21 mouse cellular contexts compared by ENCODE assay signal in genomic region chr7:137065408-137065807, GRCm38 (mm10).
DNase-seq lines count a peak whose midpoint lies in the region; ATAC-seq and TF ChIP-seq lines count a peak whose summit lies in the region.
"Had no signal": no experiment of that assay in that cellular context is flagged by ENCODE, and none has a peak within 500 bp of the region (broad histone marks: within the 10 kb centered on the region; RNA-seq: fewer than 3 reads in every experiment).

No protein-coding gene starts in this region.

- H3K4me3 ChIP-seq in heart, postnatal 0 days (ENCODE audit: low read depth, low read length), result no peak overlapping the region
- no peak overlapping the region for H3K4me3 ChIP-seq in heart, embryonic 12.5 days
- H3K4me3 ChIP-seq in lung, postnatal 0 days (ENCODE audit: low read depth, low read length), result no peak overlapping the region
- H3K4me3 ChIP-seq in stomach, postnatal 0 days (ENCODE audit: low read depth, low read length), result no peak overlapping the region
- H3K4me3 ChIP-seq: embryonic facial prominence, embryonic 10.5 days; embryonic facial prominence, embryonic 12.5 days; forebrain, embryonic 13.5 days; forebrain, embryonic 15.5 days had no signal

- ATAC-seq in heart, postnatal 0 days (ENCODE audit: insufficient read depth, low read depth), result peak; percentile 34; the same call in 1 of the 2 replicates
- no peak for ATAC-seq in heart, embryonic 12.5 days (ENCODE audit: insufficient number of reproducible peaks, low FRiP score)
- no peak for ATAC-seq in lung, postnatal 0 days
- ATAC-seq in stomach, postnatal 0 days (ENCODE audit: low FRiP score, low TSS enrichment), result peak; percentile 70
- ATAC-seq: activated CD4-positive, CD25-positive, alpha-beta regulatory T cell, adult 4 months; forebrain, embryonic 13.5 days; forebrain, embryonic 15.5 days; forebrain, postnatal 0 days; Patski had no signal

- no peaks in the 10 kb centered on the region for H3K36me3 ChIP-seq in heart, postnatal 0 days (replicated peaks; ENCODE audit: control insufficient read depth, insufficient read depth, low read length)
- H3K36me3 ChIP-seq in heart, embryonic 12.5 days, result no peaks in the 10 kb centered on the region
- no peaks in the 10 kb centered on the region for H3K36me3 ChIP-seq in lung, postnatal 0 days (ENCODE audit: insufficient read depth, low read length)
- no peaks in the 10 kb centered on the region for H3K36me3 ChIP-seq in stomach, postnatal 0 days (ENCODE audit: control insufficient read depth, insufficient read depth, low read length)
- H3K36me3 ChIP-seq: embryonic facial prominence, embryonic 10.5 days; embryonic facial prominence, embryonic 12.5 days; forebrain, embryonic 15.5 days; G1E had no signal

- 47% methylated on average over 5 of the region's 5 CpGs for WGBS in heart, postnatal 0 days
- 61% methylated on average over 5 of the region's 5 CpGs for WGBS in heart, embryonic 12.5 days
- 70% methylated on average over 5 of the region's 5 CpGs for whole genome bisulfite sequencing in lung, postnatal 0 days
- 78% methylated on average over 5 of the region's 5 CpGs for WGBS in stomach, postnatal 0 days

- no peak overlapping the region for H3K27ac ChIP-seq in heart, postnatal 0 days (ENCODE audit: low read depth)
- no peak overlapping the region for H3K27ac ChIP-seq in heart, embryonic 12.5 days (ENCODE audit: poor library complexity, severe bottlenecking)
- no peak overlapping the region for H3K27ac ChIP-seq in lung, postnatal 0 days (ENCODE audit: low read length)
- no peak overlapping the region for H3K27ac ChIP-seq in stomach, postnatal 0 days (replicated peaks)
- H3K27ac ChIP-seq: embryonic facial prominence, embryonic 10.5 days; embryonic facial prominence, embryonic 12.5 days; forebrain, embryonic 13.5 days; forebrain, embryonic 15.5 days had no signal

- no peak for TF ChIP-seq EP300 in heart, postnatal 0 days (IDR thresholded peaks at IDR 0.05; ENCODE audit: low read depth)
- TF ChIP-seq EP300 in lung, postnatal 0 days (IDR thresholded peaks at IDR 0.05), result no peak
- TF ChIP-seq EP300 in stomach, postnatal 0 days (optimal IDR thresholded peaks at IDR 0.05), result no peak

- no peaks in the 10 kb centered on the region for H3K9me3 ChIP-seq in heart, postnatal 0 days (replicated peaks; ENCODE audit: control insufficient read depth, low read length)
- H3K9me3 ChIP-seq in heart, embryonic 12.5 days (replicated peaks), result no peaks in the 10 kb centered on the region
- no peaks in the 10 kb centered on the region for H3K9me3 ChIP-seq in lung, postnatal 0 days (ENCODE audit: low read length)
- H3K9me3 ChIP-seq in stomach, postnatal 0 days (ENCODE audit: control insufficient read depth, low read length), result no peaks in the 10 kb centered on the region
- H3K9me3 ChIP-seq: embryonic facial prominence, embryonic 10.5 days; embryonic facial prominence, embryonic 12.5 days; forebrain, embryonic 13.5 days; forebrain, embryonic 15.5 days had no signal

- no peak for DNase-seq in heart, postnatal 0 days (ENCODE audit: low spot score)
- peak; percentile 8 for DNase-seq in lung, postnatal 0 days (ENCODE audit: low spot score)
- DNase-seq in lung, postnatal 25 days (ENCODE audit: low spot score), result no peak
- no peak for DNase-seq in stomach, postnatal 0 days (ENCODE audit: low spot score)
- no peak for DNase-seq in cerebellum, postnatal 10 days
- DNase-seq: adrenal gland, postnatal 10 days; adrenal gland, postnatal 25 days; cerebellum, adult 11 months; cerebellum, adult 18-20 months; cerebellum, adult 8-10 months; cerebellum, adult 9-11 months; cerebellum, postnatal 25 days; forebrain, postnatal 0 days had no signal

- no peak for TF ChIP-seq CTCF in heart, postnatal 0 days (IDR thresholded peaks at IDR 0.05; ENCODE audit: low read depth)
- no peak for TF ChIP-seq CTCF in lung, postnatal 0 days (IDR thresholded peaks at IDR 0.05)
- TF ChIP-seq CTCF in stomach, postnatal 0 days (IDR thresholded peaks at IDR 0.05; ENCODE audit: low read depth), result no peak

- no peak overlapping the region for H3K9ac ChIP-seq in heart, postnatal 0 days (replicated peaks; ENCODE audit: low read depth, low read length)
- no peak overlapping the region for H3K9ac ChIP-seq in heart, embryonic 12.5 days
- no peak overlapping the region for H3K9ac ChIP-seq in lung, postnatal 0 days (replicated peaks; ENCODE audit: low read depth)
- no peak overlapping the region for H3K9ac ChIP-seq in stomach, postnatal 0 days (ENCODE audit: low read length)
- H3K9ac ChIP-seq: embryonic facial prominence, embryonic 12.5 days; forebrain, embryonic 13.5 days; forebrain, embryonic 15.5 days; forebrain, postnatal 0 days had no signal

- peaks cover 5% of the 10 kb centered on the region; the same call in 1 of the 2 replicates for H3K4me1 ChIP-seq in heart, postnatal 0 days (ENCODE audit: control insufficient read depth, insufficient read depth)
- H3K4me1 ChIP-seq in heart, embryonic 12.5 days (replicated peaks), result peaks cover 25% of the 10 kb centered on the region
- H3K4me1 ChIP-seq in lung, postnatal 0 days (ENCODE audit: insufficient read depth, low read depth, low read length), result no peaks in the 10 kb centered on the region
- no peaks in the 10 kb centered on the region for H3K4me1 ChIP-seq in stomach, postnatal 0 days (replicated peaks; ENCODE audit: control insufficient read depth, insufficient read depth)
- H3K4me1 ChIP-seq: embryonic facial prominence, embryonic 12.5 days; forebrain, embryonic 13.5 days; forebrain, embryonic 15.5 days had no signal

- H3K27me3 ChIP-seq in heart, postnatal 0 days (ENCODE audit: control insufficient read depth, insufficient read depth, low read length), result no peaks in the 10 kb centered on the region
- H3K27me3 ChIP-seq in heart, embryonic 12.5 days (replicated peaks), result peaks cover 25% of the 10 kb centered on the region
- no peaks in the 10 kb centered on the region for H3K27me3 ChIP-seq in lung, postnatal 0 days (replicated peaks; ENCODE audit: insufficient read depth, low read length)
- H3K27me3 ChIP-seq in stomach, postnatal 0 days (ENCODE audit: control insufficient read depth, insufficient read depth, low read length), result no peaks in the 10 kb centered on the region
- H3K27me3 ChIP-seq: embryonic facial prominence, embryonic 12.5 days; forebrain, embryonic 15.5 days; Patski had no signal

- no peak overlapping the region for H3K4me2 ChIP-seq in heart, postnatal 0 days (ENCODE audit: low read depth, low read length)
- H3K4me2 ChIP-seq in heart, embryonic 12.5 days, result no peak overlapping the region
- H3K4me2 ChIP-seq in lung, postnatal 0 days (replicated peaks; ENCODE audit: low read depth, low read length), result no peak overlapping the region
- H3K4me2 ChIP-seq in stomach, postnatal 0 days (replicated peaks; ENCODE audit: low read depth), result no peak overlapping the region
- H3K4me2 ChIP-seq: embryonic facial prominence, embryonic 12.5 days; forebrain, embryonic 13.5 days; forebrain, embryonic 15.5 days had no signal

Comparison
In these comparisons a context has a peak if more than half of its experiments do, and no peak if none do; other contexts are left out.
1. ATAC-seq: peak in heart, postnatal 0 days (single experiment) and stomach, postnatal 0 days (single experiment); none in heart, embryonic 12.5 days (single experiment) and lung, postnatal 0 days (single experiment).